Mouse (Mus musculus): ENCODE results near the gene Rtf1.

Gene Rtf1

DNA sequence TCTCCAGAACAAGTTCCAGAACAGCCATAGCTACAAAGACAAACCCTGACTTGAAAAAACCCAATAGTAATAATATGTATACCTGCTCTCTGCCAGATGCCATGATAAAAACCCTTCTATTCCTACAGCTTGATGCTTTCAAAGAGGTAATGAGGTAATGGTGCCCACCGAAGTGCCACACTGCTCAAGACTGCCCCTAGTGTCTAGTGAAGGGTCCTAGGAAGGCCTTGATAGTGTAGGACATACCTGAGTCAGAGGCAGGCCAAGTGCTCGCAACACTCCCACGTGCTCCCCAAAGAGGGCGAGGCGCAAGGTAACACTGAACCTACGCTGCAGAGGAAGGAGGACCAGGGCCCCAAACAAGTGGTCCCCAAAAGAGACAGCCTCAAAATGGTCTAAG is 92.4 kb downstream of the Rtf1 start:
- DNase-seq (ENCODE audit: low read depth, low spot score) = no peak

All from brain, embryonic 18.5 days (tissue).